Mouse (Mus musculus) small intestine, adult 2 months (tissue): ENCODE measurements at regions not wholly inside any gene's neighbourhood (a gene's known extent, or its start where the extent isn't known, plus 50 kb on each side); places are given as distances from the start of the nearest gene placed in this dataset.
A peak's percentile ranks its signal among the peaks of the same experiment; 100 is the strongest.

ENCODE experiments used
- H3K27ac ChIP-seq: fragments of 200-500 bp; 2 replicates; pipeline ENCODE4 v1.5.1; 2012; ENCODE audit warnings: low read depth, low read length, control low read depth, inconsistent platforms; ENCODE audit not compliant: insufficient read depth
- H3K27me3 ChIP-seq: fragments of 200-500 bp; 2 replicates; pipeline ENCODE4 v1.6.1; 2012; ENCODE audit warnings: mild to moderate bottlenecking, moderate library complexity, low read length, inconsistent platforms; ENCODE audit not compliant: control insufficient read depth, insufficient read depth
- H3K36me3 ChIP-seq: fragments of 200-500 bp; 2 replicates; pipeline ENCODE4 v1.6.1; 2012; ENCODE audit warnings: mild to moderate bottlenecking, low read length, control low read depth, inconsistent platforms; ENCODE audit not compliant: control insufficient read depth, insufficient read depth
- H3K4me1 ChIP-seq: fragments of 200-500 bp; 2 replicates; pipeline ENCODE4 v1.6.1; 2012; ENCODE audit warnings: low read length, inconsistent platforms, mixed read lengths; ENCODE audit not compliant: control insufficient read depth, insufficient read depth, insufficient read length
- H3K4me3 ChIP-seq: fragments of 200-500 bp; 2 replicates; pipeline ENCODE4 v1.5.1; 2012; ENCODE audit warnings: low read depth, mild to moderate bottlenecking, control low read depth, inconsistent platforms, low read length, moderate library complexity
- CTCF ChIP-seq: fragments of 200-500 bp; IDR thresholded peaks from 2 replicates; pipeline ENCODE4 v1.5.1; 2012; ENCODE audit warnings: low read depth, mild to moderate bottlenecking, control low read depth, inconsistent platforms, low read length, moderate library complexity, mixed read lengths; ENCODE audit not compliant: insufficient replicate concordance, insufficient read length; ENCODE audit errors: extremely low read depth
- POLR2A ChIP-seq: fragments of 200-500 bp; IDR thresholded peaks from 2 replicates; pipeline ENCODE4 v1.6.1; 2012; ENCODE audit warnings: low read depth, mild to moderate bottlenecking, control low read depth, inconsistent platforms, low read length, moderate library complexity
- WGBS: fragments of 180-500 bp; shearing (Covaris S2); methylation state at CpG from one replicate; pipeline ENCODE4 v1.1.7; 2018; 5-methylcytosine and 5-hydroxymethylcytosine counted together

- H3K27me3 ChIP-seq = no peaks in the 10 kb centered on the region
- peaks cover 24% of the 10 kb centered on the region; the same call in 1 of the 2 replicates for H3K4me1 ChIP-seq
- TF ChIP-seq POLR2A = no peak
- TF ChIP-seq CTCF = no peak
- no peak overlapping the region for H3K27ac ChIP-seq
- H3K36me3 ChIP-seq = no peaks in the 10 kb centered on the region
- H3K4me3 ChIP-seq = no peak overlapping the region
These were observed 222.6 kb upstream of the Tprg start for GRCm38 (mm10) chr16:25063981-25064380.

- Histone ChIP-seq H3K36me3 (no peaks in the 10 kb centered on the region), H3K4me3 (no peak overlapping the region), H3K27ac (no peak overlapping the region), H3K27me3 (no peaks in the 10 kb centered on the region), H3K4me1 (peaks cover 23% of the 10 kb centered on the region; the same call in 1 of the 2 replicates)
- 14% methylated on average over 4 of the region's 4 CpGs for WGBS
- TF ChIP-seq CTCF (peak; percentile 88; the same call in 1 of the 2 replicates), POLR2A (no peak)
These were observed 222.1 kb upstream of the Tprg start for GRCm38 (mm10) chr16:25064538-25064937.

- H3K36me3 ChIP-seq = no peaks in the 10 kb centered on the region
- H3K27me3 ChIP-seq = no peaks in the 10 kb centered on the region
- WGBS = 11% methylated on average over 7 of the region's 7 CpGs
- TF ChIP-seq POLR2A (no peak), CTCF (no peak)
- peak overlapping the region; percentile 33; the same call in 1 of the 2 replicates for H3K27ac ChIP-seq
- peaks cover 14% of the 10 kb centered on the region; the same call in 1 of the 2 replicates for H3K4me1 ChIP-seq
- H3K4me3 ChIP-seq = no peak overlapping the region
These were observed 219.8 kb upstream of the Tprg start for GRCm38 (mm10) chr16:25066822-25067221.

- Histone ChIP-seq H3K4me3 (no peak overlapping the region), H3K27me3 (no peaks in the 10 kb centered on the region), H3K4me1 (peaks cover 14% of the 10 kb centered on the region; the same call in 1 of the 2 replicates), H3K27ac (peak overlapping the region; percentile 33; the same call in 1 of the 2 replicates), H3K36me3 (no peaks in the 10 kb centered on the region)
- 21% methylated on average over 8 of the region's 8 CpGs for WGBS
- TF ChIP-seq CTCF (no peak), POLR2A (no peak)
These were observed 219.1 kb upstream of the Tprg start for GRCm38 (mm10) chr16:25067276-25068249.

GRCm38 (mm10) chr16:25080811-25081210 is 205.8 kb upstream of the Tprg start:
- TF ChIP-seq CTCF (no peak), POLR2A (no peak)
- Histone ChIP-seq H3K4me3 (no peak overlapping the region), H3K27ac (no peak overlapping the region), H3K4me1 (no peaks in the 10 kb centered on the region), H3K36me3 (no peaks in the 10 kb centered on the region), H3K27me3 (no peaks in the 10 kb centered on the region)
- 96% methylated on average over 6 of the region's 6 CpGs for WGBS

GRCm38 (mm10) chr16:25083729-25084128 is 202.9 kb upstream of the Tprg start:
- no peaks in the 10 kb centered on the region for H3K36me3 ChIP-seq
- WGBS = 56% methylated on average over 1 of the region's 1 CpGs

GRCm38 (mm10) chr16:25087741-25088648 is 198.6 kb upstream of the Tprg start:
- H3K36me3 ChIP-seq = no peaks in the 10 kb centered on the region
- H3K4me3 ChIP-seq = no peak overlapping the region
- H3K27me3 ChIP-seq = no peaks in the 10 kb centered on the region
- H3K4me1 ChIP-seq = no peaks in the 10 kb centered on the region
- 72% methylated on average over 10 of the region's 10 CpGs for WGBS
- H3K27ac ChIP-seq = no peak overlapping the region
- TF ChIP-seq POLR2A (no peak), CTCF (no peak)

More at GRCm38 (mm10) chr16:25083729-25084128, 202.9 kb upstream of the Tprg start:
- no peak for TF ChIP-seq CTCF
- no peak overlapping the region for H3K4me3 ChIP-seq
- no peak overlapping the region for H3K27ac ChIP-seq
- H3K27me3 ChIP-seq = no peaks in the 10 kb centered on the region
- H3K4me1 ChIP-seq = no peaks in the 10 kb centered on the region
